Mouse (Mus musculus): ENCODE measurements around the gene Tbc1d8. TPM values are rescaled to one million over a fixed set of nuclear protein-coding genes. Genes with fewer than 3 reads are reported as not detected.

The Tbc1d8 gene
- polyA plus RNA-seq, 1 experiment from 2014 or later = 7.2 TPM

GRCm38 (mm10) chr1:39400173-39400572 lies 78.4 kb downstream of the Tbc1d8 start:
- Histone ChIP-seq H3K27me3 (ENCODE audit: control insufficient read depth, insufficient read depth, low read depth, low read length) (no peaks in the 10 kb centered on the region), H3K36me3 (ENCODE audit: control insufficient read depth, insufficient read depth) (peaks cover 14% of the 10 kb centered on the region), H3K9ac (ENCODE audit: low read depth, low read length) (no peak overlapping the region), H3K4me1 (ENCODE audit: control insufficient read depth, low read depth, low read length) (peaks cover 5% of the 10 kb centered on the region), H3K27ac (ENCODE audit: low read length) (no peak overlapping the region), H3K4me2 (ENCODE audit: low read depth, low read length) (no peak overlapping the region), H3K4me3 (ENCODE audit: low read depth, low read length) (no peak overlapping the region), H3K9me3 (replicated peaks; ENCODE audit: control insufficient read depth, low read length) (peaks cover 2% of the 10 kb centered on the region; the same call in 1 of the 2 replicates)
- no peak for ATAC-seq (ENCODE audit: low read depth)
- 67% methylated on average over 3 of the region's 3 CpGs for WGBS (ENCODE audit: insufficient replicate concordance)

- Histone ChIP-seq H3K4me2 (ENCODE audit: low read depth, low read length) (no peak overlapping the region), H3K27me3 (ENCODE audit: control insufficient read depth, insufficient read depth, low read depth, low read length) (no peaks in the 10 kb centered on the region), H3K4me1 (ENCODE audit: control insufficient read depth, low read depth, low read length) (peaks cover 8% of the 10 kb centered on the region), H3K36me3 (ENCODE audit: control insufficient read depth, insufficient read depth) (peaks cover 14% of the 10 kb centered on the region), H3K9ac (ENCODE audit: low read depth, low read length) (no peak overlapping the region), H3K27ac (ENCODE audit: low read length) (no peak overlapping the region), H3K4me3 (ENCODE audit: low read depth, low read length) (no peak overlapping the region), H3K9me3 (replicated peaks; ENCODE audit: control insufficient read depth, low read length) (peaks cover 2% of the 10 kb centered on the region; the same call in 1 of the 2 replicates)
- WGBS (ENCODE audit: insufficient replicate concordance) = 70% methylated on average over 4 of the region's 4 CpGs
- no peak for ATAC-seq (ENCODE audit: low read depth)
These were observed 79.3 kb downstream of the Tbc1d8 start for GRCm38 (mm10) chr1:39399228-39399627.

- Histone ChIP-seq H3K36me3 (ENCODE audit: control insufficient read depth, insufficient read depth) (peaks cover 14% of the 10 kb centered on the region), H3K4me2 (ENCODE audit: low read depth, low read length) (no peak overlapping the region), H3K27me3 (ENCODE audit: control insufficient read depth, insufficient read depth, low read depth, low read length) (no peaks in the 10 kb centered on the region), H3K27ac (ENCODE audit: low read length) (no peak overlapping the region), H3K9ac (ENCODE audit: low read depth, low read length) (no peak overlapping the region), H3K4me1 (ENCODE audit: control insufficient read depth, low read depth, low read length) (peaks cover 15% of the 10 kb centered on the region), H3K9me3 (replicated peaks; ENCODE audit: control insufficient read depth, low read length) (peaks cover 2% of the 10 kb centered on the region; the same call in 1 of the 2 replicates), H3K4me3 (ENCODE audit: low read depth, low read length) (no peak overlapping the region)
- ATAC-seq (ENCODE audit: low read depth) = no peak
- WGBS (ENCODE audit: insufficient replicate concordance) = 62% methylated on average over 6 of the region's 6 CpGs
These were observed 80.3 kb downstream of the Tbc1d8 start for GRCm38 (mm10) chr1:39398284-39398683.

GRCm38 (mm10) chr1:39396347-39396746 lies 82.2 kb downstream of the Tbc1d8 start:
- WGBS (ENCODE audit: insufficient replicate concordance) = 21% methylated on average over 4 of the region's 4 CpGs
- 0 out of 2 replicates have a peak, but pooled peaks have one; percentile 26 for ATAC-seq (ENCODE audit: low read depth)
- H3K36me3 ChIP-seq (ENCODE audit: control insufficient read depth, insufficient read depth) = peaks cover 11% of the 10 kb centered on the region
- no peak overlapping the region for H3K4me3 ChIP-seq (ENCODE audit: low read depth, low read length)
- H3K27ac ChIP-seq (ENCODE audit: low read length) = no peak overlapping the region
- H3K4me2 ChIP-seq (ENCODE audit: low read depth, low read length) = no peak overlapping the region
- H3K27me3 ChIP-seq (ENCODE audit: control insufficient read depth, insufficient read depth, low read depth, low read length) = no peaks in the 10 kb centered on the region
- H3K9ac ChIP-seq (ENCODE audit: low read depth, low read length) = no peak overlapping the region
- peaks cover 22% of the 10 kb centered on the region for H3K4me1 ChIP-seq (ENCODE audit: control insufficient read depth, low read depth, low read length)
- H3K9me3 ChIP-seq (replicated peaks; ENCODE audit: control insufficient read depth, low read length) = peaks cover 2% of the 10 kb centered on the region; the same call in 1 of the 2 replicates

- H3K36me3 ChIP-seq (ENCODE audit: control insufficient read depth, insufficient read depth) = peaks cover 11% of the 10 kb centered on the region
- WGBS (ENCODE audit: insufficient replicate concordance) = 83% methylated on average over 3 of the region's 3 CpGs
- ATAC-seq (ENCODE audit: low read depth) = no peak
These were observed 83.9 kb downstream of the Tbc1d8 start for GRCm38 (mm10) chr1:39394650-39395049.

GRCm38 (mm10) chr1:39394096-39394495 lies 84.5 kb downstream of the Tbc1d8 start:
- Histone ChIP-seq H3K36me3 (ENCODE audit: control insufficient read depth, insufficient read depth) (peaks cover 11% of the 10 kb centered on the region), H3K27me3 (ENCODE audit: control insufficient read depth, insufficient read depth, low read depth, low read length) (no peaks in the 10 kb centered on the region), H3K27ac (ENCODE audit: low read length) (peak overlapping the region; percentile 15), H3K4me2 (ENCODE audit: low read depth, low read length) (no peak overlapping the region), H3K4me1 (ENCODE audit: control insufficient read depth, low read depth, low read length) (peaks cover 29% of the 10 kb centered on the region), H3K9ac (ENCODE audit: low read depth, low read length) (no peak overlapping the region), H3K4me3 (ENCODE audit: low read depth, low read length) (no peak overlapping the region), H3K9me3 (replicated peaks; ENCODE audit: control insufficient read depth, low read length) (peaks cover 2% of the 10 kb centered on the region; the same call in 1 of the 2 replicates)
- WGBS (ENCODE audit: insufficient replicate concordance) = 67% methylated on average over 10 of the region's 10 CpGs
- no peak for ATAC-seq (ENCODE audit: low read depth)

More at GRCm38 (mm10) chr1:39394650-39395049, 83.9 kb downstream of the Tbc1d8 start:
- Histone ChIP-seq H3K9me3 (replicated peaks; ENCODE audit: control insufficient read depth, low read length) (peaks cover 2% of the 10 kb centered on the region; the same call in 1 of the 2 replicates), H3K4me3 (ENCODE audit: low read depth, low read length) (no peak overlapping the region), H3K4me2 (ENCODE audit: low read depth, low read length) (no peak overlapping the region), H3K9ac (ENCODE audit: low read depth, low read length) (no peak overlapping the region), H3K27me3 (ENCODE audit: control insufficient read depth, insufficient read depth, low read depth, low read length) (no peaks in the 10 kb centered on the region), H3K27ac (ENCODE audit: low read length) (no peak overlapping the region), H3K4me1 (ENCODE audit: control insufficient read depth, low read depth, low read length) (peaks cover 24% of the 10 kb centered on the region)

GRCm38 (mm10) chr1:39393217-39393867 lies 85.2 kb downstream of the Tbc1d8 start:
- Histone ChIP-seq H3K27me3 (ENCODE audit: control insufficient read depth, insufficient read depth, low read depth, low read length) (no peaks in the 10 kb centered on the region), H3K27ac (ENCODE audit: low read length) (peak overlapping the region; percentile 49), H3K4me2 (ENCODE audit: low read depth, low read length) (0 out of 2 replicates have a peak overlapping the region, but pooled peaks have one; percentile 21), H3K4me3 (ENCODE audit: low read depth, low read length) (no peak overlapping the region), H3K9me3 (replicated peaks; ENCODE audit: control insufficient read depth, low read length) (peaks cover 2% of the 10 kb centered on the region; the same call in 1 of the 2 replicates), H3K9ac (ENCODE audit: low read depth, low read length) (no peak overlapping the region), H3K4me1 (ENCODE audit: control insufficient read depth, low read depth, low read length) (peaks cover 31% of the 10 kb centered on the region), H3K36me3 (ENCODE audit: control insufficient read depth, insufficient read depth) (peaks cover 11% of the 10 kb centered on the region)
- 32% methylated on average over 8 of the region's 8 CpGs for whole genome bisulfite sequencing (ENCODE audit: insufficient replicate concordance)
- ATAC-seq (ENCODE audit: low read depth) = peak; percentile 70

GRCm38 (mm10) chr1:39392189-39392588 lies 86.4 kb downstream of the Tbc1d8 start:
- WGBS (ENCODE audit: insufficient replicate concordance) = 56% methylated on average over 3 of the region's 3 CpGs
- Histone ChIP-seq H3K36me3 (ENCODE audit: control insufficient read depth, insufficient read depth) (peaks cover 6% of the 10 kb centered on the region), H3K27me3 (ENCODE audit: control insufficient read depth, insufficient read depth, low read depth, low read length) (no peaks in the 10 kb centered on the region), H3K27ac (ENCODE audit: low read length) (0 out of 2 replicates have a peak overlapping the region, but pooled peaks have one; percentile 29), H3K9ac (ENCODE audit: low read depth, low read length) (no peak overlapping the region), H3K4me2 (ENCODE audit: low read depth, low read length) (no peak overlapping the region), H3K9me3 (replicated peaks; ENCODE audit: control insufficient read depth, low read length) (no peaks in the 10 kb centered on the region; the same call in 1 of the 2 replicates), H3K4me3 (ENCODE audit: low read depth, low read length) (no peak overlapping the region), H3K4me1 (ENCODE audit: control insufficient read depth, low read depth, low read length) (peaks cover 37% of the 10 kb centered on the region)
- ATAC-seq (ENCODE audit: low read depth) = peak; percentile 23; the same call in 1 of the 2 replicates

GRCm38 (mm10) chr1:39391652-39392051 lies 86.9 kb downstream of the Tbc1d8 start:
- Histone ChIP-seq H3K4me1 (ENCODE audit: control insufficient read depth, low read depth, low read length) (peaks cover 37% of the 10 kb centered on the region), H3K4me3 (ENCODE audit: low read depth, low read length) (no peak overlapping the region), H3K9ac (ENCODE audit: low read depth, low read length) (no peak overlapping the region), H3K4me2 (ENCODE audit: low read depth, low read length) (no peak overlapping the region), H3K36me3 (ENCODE audit: control insufficient read depth, insufficient read depth) (peaks cover 5% of the 10 kb centered on the region), H3K9me3 (replicated peaks; ENCODE audit: control insufficient read depth, low read length) (no peaks in the 10 kb centered on the region), H3K27me3 (ENCODE audit: control insufficient read depth, insufficient read depth, low read depth, low read length) (no peaks in the 10 kb centered on the region), H3K27ac (ENCODE audit: low read length) (no peak overlapping the region)
- ATAC-seq (ENCODE audit: low read depth) = no peak
- WGBS (ENCODE audit: insufficient replicate concordance) = 79% methylated on average over 6 of the region's 6 CpGs
